Mouse (Mus musculus): ENCODE data around the gene Olfr478.
"Not testable (repeated sequence)": the region's sequence is repeated elsewhere in the genome, so short reads cannot be mapped to it uniquely, and the experiment has no call there.

Gene Olfr478

GRCm38 (mm10) chr7:108033889-108034288, at the start of gene Olfr478:
Gene Olfr478, minus strand, starts transcription at chr7:108033989.
- no peak for DNase-seq

GRCm38 (mm10) chr7:108079555-108079954, 45.8 kb upstream of the Olfr478 start, which contains the start of gene Olfr481:
Gene Olfr481, plus strand, starts transcription at chr7:108079855.
- no peak for DNase-seq

DNA sequence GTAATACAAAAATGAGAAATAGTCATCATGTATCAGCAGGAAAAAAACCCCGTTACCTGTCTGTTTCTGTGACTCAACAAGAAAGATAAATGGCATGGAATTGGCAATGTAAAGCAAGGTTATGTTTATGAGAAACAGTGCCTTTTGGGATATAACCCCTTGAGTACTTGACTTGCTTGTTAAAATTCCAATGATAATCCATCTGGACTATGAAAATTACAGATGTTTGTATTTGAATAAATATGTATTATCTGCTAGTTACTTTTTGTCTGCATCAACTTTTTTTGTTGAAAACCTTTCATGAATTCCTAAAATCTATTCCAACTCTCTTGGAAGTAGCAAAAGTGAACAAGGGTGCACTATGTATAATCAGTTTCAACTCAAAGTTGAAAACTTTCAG, 33.5 kb upstream of the Olfr478 start, which contains the start of gene Olfr480:
Olfr480 (minus strand) TSS at position 101 of the 400 bp plus-strand sequence.
- DNase-seq = no peak

- no peak for DNase-seq
Observed at GRCm38 (mm10) chr7:108050393-108050792, 16.6 kb upstream of the Olfr478 start, which contains the start of gene Olfr479. Gene Olfr479, plus strand, starts transcription at chr7:108050693.

DNA sequence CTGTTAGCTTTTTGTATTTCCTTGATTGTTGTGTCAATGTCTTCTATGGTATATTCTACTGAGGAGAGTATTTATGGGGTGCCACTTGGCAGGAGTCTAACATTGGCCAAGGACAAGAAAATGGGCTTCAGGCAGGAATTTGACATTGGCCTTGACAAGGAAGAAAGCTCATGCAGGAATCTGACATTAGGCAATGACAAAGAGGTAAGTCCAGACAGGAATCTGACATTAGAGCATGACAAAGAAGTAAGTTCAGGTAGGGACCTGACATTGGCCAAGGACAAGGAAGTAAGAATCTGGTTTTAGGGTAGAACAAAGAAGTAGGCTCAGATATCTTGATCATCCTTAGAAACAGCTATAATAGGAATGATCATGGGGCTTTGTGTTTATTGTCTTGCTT, 19.5 kb downstream of the Olfr478 start:
- not testable (repeated sequence) for DNase-seq

DNA sequence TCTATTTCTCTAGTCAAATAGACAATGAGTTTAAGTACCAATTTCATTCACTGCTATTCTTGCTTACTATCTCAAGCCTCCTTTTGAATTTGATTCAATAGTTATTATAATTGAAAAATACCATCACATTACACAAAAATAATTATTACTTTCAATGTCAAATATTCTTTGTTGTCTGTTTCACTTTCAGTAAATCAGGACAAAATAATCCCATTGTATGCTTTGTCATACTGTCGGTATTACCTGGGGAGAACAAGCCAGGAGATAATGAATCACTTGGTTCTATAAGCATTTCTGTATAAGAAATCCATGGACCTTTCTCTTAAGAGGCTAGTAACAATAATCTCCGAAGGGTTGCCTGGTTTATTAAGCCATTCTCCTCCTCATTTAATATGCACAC, 47.4 kb downstream of the Olfr478 start, which contains the start of gene Olfr477:
Olfr477 (plus strand) TSS at position 301 of the 400 bp plus-strand sequence.
- DNase-seq = no peak
